Mouse (Mus musculus) ES-Bruce4 (cell line): ENCODE data around the gene Tmem273. TPM values are rescaled to one million over a fixed set of nuclear protein-coding genes. Genes with fewer than 3 reads are reported as not detected.
A peak's percentile ranks its signal among the peaks of the same experiment; 100 is the strongest.

Experiments used
- H3K27ac ChIP-seq: 2 replicates; pipeline ENCODE4 v1.5.1; 2012; ENCODE audit warnings: low read length, inconsistent platforms; ENCODE audit not compliant: insufficient read depth
- H3K27me3 ChIP-seq: 2 replicates; pipeline ENCODE4 v1.6.1; 2012; ENCODE audit warnings: mild to moderate bottlenecking, low read length, inconsistent platforms; ENCODE audit not compliant: control insufficient read depth, poor library complexity, insufficient read depth, severe bottlenecking
- H3K36me3 ChIP-seq: 2 replicates; pipeline ENCODE4 v1.6.1; 2012; ENCODE audit warnings: inconsistent platforms, mild to moderate bottlenecking, low read length, moderate library complexity; ENCODE audit not compliant: control insufficient read depth, poor library complexity, insufficient read depth, severe bottlenecking
- H3K4me1 ChIP-seq: one replicate; pipeline ENCODE4 v1.8.1; 2011; ENCODE audit warnings: low read length; ENCODE audit not compliant: control insufficient read depth, insufficient read depth
- H3K4me3 ChIP-seq: 2 replicates; pipeline ENCODE4 v1.5.1; 2011; ENCODE audit warnings: low read depth, mild to moderate bottlenecking, low read length
- H3K9ac ChIP-seq: 2 replicates; pipeline ENCODE4 v1.6.1; 2012; ENCODE audit warnings: low read depth, mild to moderate bottlenecking, inconsistent platforms; ENCODE audit not compliant: poor library complexity, severe bottlenecking
- H3K9me3 ChIP-seq: replicated peaks from 2 replicates; pipeline ENCODE4 v1.6.1; 2012; ENCODE audit warnings: mild to moderate bottlenecking, low read length, inconsistent platforms; ENCODE audit not compliant: control insufficient read depth, poor library complexity, insufficient read depth, severe bottlenecking
- CTCF ChIP-seq: IDR thresholded peaks from one replicate; pipeline ENCODE4 v1.8.1; 2011; ENCODE audit warnings: low read depth, low read length
- EP300 ChIP-seq: IDR thresholded peaks from 2 replicates; pipeline ENCODE4 v1.6.1; 2011; ENCODE audit warnings: low read depth, low read length; ENCODE audit not compliant: insufficient read depth
- POLR2A ChIP-seq: IDR thresholded peaks from one replicate; pipeline ENCODE4 v1.8.1; 2011; ENCODE audit warnings: low read length; ENCODE audit not compliant: insufficient read depth
- polyA plus RNA-seq: library from polyadenylated mRNA; stranded (reverse); fragments of >200 nt; gene quantifications from 2 replicates; pipeline ENCODE4 v1.2.4, GENCODE M21; 2011; ENCODE audit warnings: low read depth; ENCODE audit not compliant: missing spikeins, insufficient read depth, insufficient read length

Tmem273 gene
- polyA plus RNA-seq, 1 experiment: not detected

- TF ChIP-seq EP300 (no peak), CTCF (no peak), POLR2A (no peak)
- H3K36me3 ChIP-seq: no peaks in the 10 kb centered on the region
- peaks cover 5% of the 10 kb centered on the region for H3K27me3 ChIP-seq
- no peaks in the 10 kb centered on the region for H3K9me3 ChIP-seq
- no peaks in the 10 kb centered on the region for H3K4me1 ChIP-seq
- no peak overlapping the region for H3K9ac ChIP-seq
- no peak overlapping the region for H3K27ac ChIP-seq
- no peak overlapping the region for H3K4me3 ChIP-seq
These were observed 73.3 kb downstream of the Tmem273 start for GRCm38 (mm10) chr14:32858941-32859510.

- no peaks in the 10 kb centered on the region for H3K36me3 ChIP-seq
- TF ChIP-seq CTCF (no peak), POLR2A (no peak), EP300 (peak; percentile 62; the same call in 1 of the 2 replicates)
- no peak overlapping the region for H3K4me3 ChIP-seq
- H3K27ac ChIP-seq: no peak overlapping the region
- H3K9ac ChIP-seq: no peak overlapping the region
- no peaks in the 10 kb centered on the region for H3K9me3 ChIP-seq
- H3K4me1 ChIP-seq: no peaks in the 10 kb centered on the region
- H3K27me3 ChIP-seq: peaks cover 5% of the 10 kb centered on the region; the same call in 1 of the 2 replicates
These were observed 74.2 kb downstream of the Tmem273 start for GRCm38 (mm10) chr14:32859831-32860569.

DNA sequence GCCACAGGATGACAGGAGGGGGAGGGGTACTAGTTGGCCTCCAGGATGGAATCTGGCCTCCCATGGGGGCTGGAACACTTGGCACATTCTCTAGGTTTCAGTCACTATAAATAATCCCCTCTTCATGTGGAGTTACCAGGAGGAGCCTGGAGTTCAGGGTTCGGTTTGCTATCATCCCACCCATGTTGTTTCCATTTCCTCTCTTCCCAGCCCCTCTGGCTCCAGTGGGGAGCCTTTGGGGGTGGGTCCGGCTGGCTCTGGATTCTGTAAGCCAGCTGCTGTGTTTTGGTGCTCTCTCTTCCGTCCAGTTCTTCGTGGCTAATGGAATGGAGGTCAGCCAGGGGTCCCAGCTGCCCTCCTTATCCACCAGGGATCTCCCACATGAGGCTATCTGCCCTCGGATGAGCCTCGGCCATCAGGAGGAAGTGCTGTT is 75.4 kb downstream of the Tmem273 start:
- Histone ChIP-seq H3K4me1 (no peaks in the 10 kb centered on the region), H3K4me3 (no peak overlapping the region), H3K27ac (no peak overlapping the region), H3K9ac (no peak overlapping the region), H3K27me3 (peaks cover 3% of the 10 kb centered on the region; the same call in 1 of the 2 replicates), H3K36me3 (no peaks in the 10 kb centered on the region), H3K9me3 (no peaks in the 10 kb centered on the region)
- TF ChIP-seq EP300 (no peak), CTCF (no peak), POLR2A (no peak)

GRCm38 (mm10) chr14:32861656-32862055 is 75.9 kb downstream of the Tmem273 start:
- H3K4me1 ChIP-seq: no peaks in the 10 kb centered on the region
- no peak overlapping the region for H3K27ac ChIP-seq
- no peaks in the 10 kb centered on the region for H3K9me3 ChIP-seq
- no peaks in the 10 kb centered on the region for H3K36me3 ChIP-seq
- no peak overlapping the region for H3K4me3 ChIP-seq
- H3K9ac ChIP-seq: no peak overlapping the region
- no peak for TF ChIP-seq POLR2A
- TF ChIP-seq CTCF: no peak
- TF ChIP-seq EP300: no peak
- H3K27me3 ChIP-seq: peaks cover 3% of the 10 kb centered on the region; the same call in 1 of the 2 replicates

GRCm38 (mm10) chr14:32865331-32865730 is 79.6 kb downstream of the Tmem273 start:
- Histone ChIP-seq H3K9ac (no peak overlapping the region), H3K4me1 (no peaks in the 10 kb centered on the region), H3K9me3 (no peaks in the 10 kb centered on the region), H3K36me3 (no peaks in the 10 kb centered on the region), H3K27ac (no peak overlapping the region), H3K4me3 (no peak overlapping the region), H3K27me3 (no peaks in the 10 kb centered on the region)
- TF ChIP-seq CTCF: no peak
- no peak for TF ChIP-seq POLR2A
- TF ChIP-seq EP300: no peak

Other genes starting within 250 kb of the Tmem273 start
- not detected in 2 replicates for gene Prrxl1, start 186.6 kb upstream of the Tmem273 start, polyA plus RNA-seq
- gene 3425401B19Rik, start 100.7 kb upstream of the Tmem273 start, polyA plus RNA-seq: not detected in 2 replicates
- gene Fam170b, start 48.0 kb downstream of the Tmem273 start, polyA plus RNA-seq: not detected in 2 replicates
- not detected in 2 replicates for gene Vstm4, start 70.8 kb downstream of the Tmem273 start, polyA plus RNA-seq
- gene Lrrc18, start 205.4 kb downstream of the Tmem273 start, polyA plus RNA-seq: 0.38 and 0.67 TPM in 2 replicates